In the genomic region with DNA sequence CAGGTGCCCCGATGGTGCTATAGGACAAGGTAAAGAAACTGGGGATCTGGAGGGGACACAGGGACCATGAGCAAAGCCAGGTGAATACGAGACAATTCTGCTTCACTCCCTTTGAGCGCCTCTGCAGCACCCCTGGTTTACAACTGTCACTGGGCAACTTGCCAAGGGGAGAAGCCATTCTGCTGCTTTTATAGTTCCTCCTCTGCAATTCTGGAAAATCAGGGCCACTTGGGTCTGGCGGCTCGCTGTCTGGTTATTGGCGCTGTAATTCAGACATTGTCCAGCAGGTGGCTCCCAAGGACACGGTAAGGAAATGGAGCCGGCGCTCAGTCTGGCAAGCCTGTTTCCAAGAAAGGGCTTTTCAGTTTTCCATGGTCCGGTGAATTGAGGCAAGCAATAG, we compare ENCODE assay signal across 8 mouse cellular contexts. TPM values are rescaled to one million over a fixed set of nuclear protein-coding genes. Genes with fewer than 3 reads are reported as not detected.
DNase-seq lines count a peak whose midpoint lies in the region; ATAC-seq and TF ChIP-seq lines count a peak whose summit lies in the region.
"Had no signal": no experiment of that assay in that cellular context is flagged by ENCODE, and none has a peak within 500 bp of the region (broad histone marks: within the 10 kb centered on the region; RNA-seq: fewer than 3 reads in every experiment).

No protein-coding gene starts in this region.

- no peak overlapping the region for H3K4me2 ChIP-seq in embryonic facial prominence, embryonic 14.5 days (ENCODE audit: low read depth, low read length)
- no peak overlapping the region for H3K4me2 ChIP-seq in hindbrain, embryonic 14.5 days (replicated peaks)
- H3K4me2 ChIP-seq: midbrain, embryonic 12.5 days had no signal

- H3K4me3 ChIP-seq in embryonic facial prominence, embryonic 14.5 days (ENCODE audit: low read depth, low read length), result no peak overlapping the region
- H3K4me3 ChIP-seq in hindbrain, embryonic 14.5 days (replicated peaks; ENCODE audit: low read length), result no peak overlapping the region
- H3K4me3 ChIP-seq in spleen, adult 2 months (ENCODE audit: extremely low read depth, insufficient read depth, insufficient read length), result no peak overlapping the region
- H3K4me3 ChIP-seq: midbrain, embryonic 12.5 days had no signal

- H3K9me3 ChIP-seq in embryonic facial prominence, embryonic 14.5 days (ENCODE audit: control insufficient read depth, low read length), result no peaks in the 10 kb centered on the region
- no peaks in the 10 kb centered on the region for H3K9me3 ChIP-seq in hindbrain, embryonic 14.5 days (ENCODE audit: control insufficient read depth, low read length)
- H3K9me3 ChIP-seq: midbrain, embryonic 12.5 days had no signal

- TF ChIP-seq CTCF in spleen, adult 2 months (IDR thresholded peaks at IDR 0.05; ENCODE audit: extremely low read depth, insufficient read depth, insufficient read length, insufficient replicate concordance), result peak; percentile 92; the same call in 1 of the 2 replicates

- H3K36me3 ChIP-seq in embryonic facial prominence, embryonic 14.5 days (ENCODE audit: control insufficient read depth, insufficient read depth, low read length), result no peaks in the 10 kb centered on the region
- no peaks in the 10 kb centered on the region for H3K36me3 ChIP-seq in hindbrain, embryonic 14.5 days (replicated peaks; ENCODE audit: control insufficient read depth, insufficient read depth)
- no peaks in the 10 kb centered on the region for H3K36me3 ChIP-seq in spleen, adult 2 months (ENCODE audit: control insufficient read depth, insufficient read depth, low read length)
- H3K36me3 ChIP-seq: midbrain, embryonic 12.5 days had no signal

- H3K4me1 ChIP-seq in embryonic facial prominence, embryonic 14.5 days (ENCODE audit: control insufficient read depth, insufficient read depth, low read length), result peaks cover 13% of the 10 kb centered on the region
- peaks cover 23% of the 10 kb centered on the region for H3K4me1 ChIP-seq in hindbrain, embryonic 14.5 days (replicated peaks; ENCODE audit: control insufficient read depth, insufficient read depth, low read length)
- no peaks in the 10 kb centered on the region for H3K4me1 ChIP-seq in spleen, adult 2 months (ENCODE audit: control insufficient read depth, insufficient read depth, insufficient read length)

- H3K9ac ChIP-seq in embryonic facial prominence, embryonic 14.5 days (ENCODE audit: low read depth, low read length), result no peak overlapping the region
- H3K9ac ChIP-seq in hindbrain, embryonic 14.5 days, result no peak overlapping the region
- H3K9ac ChIP-seq: midbrain, embryonic 12.5 days had no signal

- peak; percentile 50 for ATAC-seq in embryonic facial prominence, embryonic 14.5 days (ENCODE audit: low read depth)
- ATAC-seq in hindbrain, embryonic 14.5 days (ENCODE audit: low FRiP score), result no peak
- ATAC-seq in megakaryocyte-erythroid progenitor cell, adult 5-6 weeks (replicated peaks; ENCODE audit: low FRiP score, low TSS enrichment, poor library complexity, severe bottlenecking), result peak; percentile 70

- peak; percentile 79 for DNase-seq in ES-CJ7 (ENCODE audit: low read depth, low spot score)
- DNase-seq in adrenal gland, postnatal 25 days, result peak; percentile 88
- DNase-seq in embryonic facial prominence, embryonic 14.5 days (ENCODE audit: low spot score), result peak; percentile 88
- DNase-seq in hindbrain, embryonic 14.5 days (ENCODE audit: low spot score), result peak; percentile 96
- DNase-seq in left cerebral cortex, adult 11 months (ENCODE audit: low spot score), result peak; percentile 80
- peak; percentile 43 to 75 for DNase-seq in spleen, adult 2 months (ENCODE audit: low read depth in 1 of 2, low spot score in 2 of 2)

- TF ChIP-seq POLR2A in spleen, adult 2 months (IDR thresholded peaks at IDR 0.05; ENCODE audit: low read depth, low read length), result no peak

- H3K27me3 ChIP-seq in embryonic facial prominence, embryonic 14.5 days (replicated peaks; ENCODE audit: control insufficient read depth, insufficient read depth, low read length), result peaks cover 57% of the 10 kb centered on the region
- peaks cover 48% of the 10 kb centered on the region for H3K27me3 ChIP-seq in hindbrain, embryonic 14.5 days (ENCODE audit: control insufficient read depth, insufficient read depth, low read length)
- peaks cover 9% of the 10 kb centered on the region for H3K27me3 ChIP-seq in spleen, adult 2 months (ENCODE audit: control insufficient read depth, insufficient read depth, low read length)

- no peak overlapping the region for H3K27ac ChIP-seq in embryonic facial prominence, embryonic 14.5 days (replicated peaks; ENCODE audit: low read depth, low read length)
- no peak overlapping the region for H3K27ac ChIP-seq in hindbrain, embryonic 14.5 days
- no peak overlapping the region for H3K27ac ChIP-seq in spleen, adult 2 months (ENCODE audit: insufficient read depth, low read length)
- H3K27ac ChIP-seq: midbrain, embryonic 12.5 days had no signal

- WGBS in embryonic facial prominence, embryonic 14.5 days, result 10% methylated on average over 10 of the region's 10 CpGs
- 11% methylated on average over 10 of the region's 10 CpGs for WGBS in hindbrain, embryonic 14.5 days
- WGBS in spleen, adult 2 months, result 9% methylated on average over 10 of the region's 10 CpGs

RNA-seq across cellular contexts. Expression of a gene that starts 26.5 kb away (rescaled TPM):
- 127 and 149 TPM in 2 replicates for total RNA-seq in adrenal gland, postnatal 25 days (2021)
- polyA plus RNA-seq in embryonic facial prominence, embryonic 14.5 days (2014; fragmentation: Nextera tagmentation; extraction: Ambion mirVana), result 14.1 and 14.7 TPM in 2 replicates
- 3.1 and 3.2 TPM in 2 replicates for polyA plus RNA-seq in hindbrain, embryonic 14.5 days (2014; fragmentation: Nextera tagmentation; extraction: Ambion mirVana)
- total RNA-seq in megakaryocyte-erythroid progenitor cell, adult 5-6 weeks (2014; fragmentation: Nextera tagmentation), result 12.9 and 16.8 TPM in 2 replicates
- total RNA-seq in megakaryocyte-erythroid progenitor cell, adult 5-6 weeks (2017), result 9.8 and 11.9 TPM in 2 replicates
- polyA plus RNA-seq in spleen, adult 2 months (2012; rRNA removed), result 36.1 and 45.6 TPM in 2 replicates

RNA-seq across cellular contexts. Expression of a gene that starts 51.9 kb away (rescaled TPM):
- total RNA-seq in adrenal gland, postnatal 25 days (2021), result 1.1 and 1.7 TPM in 2 replicates
- polyA plus RNA-seq in embryonic facial prominence, embryonic 14.5 days (2014; fragmentation: Nextera tagmentation; extraction: Ambion mirVana), result 0.50 and 0.58 TPM in 2 replicates
- polyA plus RNA-seq in hindbrain, embryonic 14.5 days (2014; fragmentation: Nextera tagmentation; extraction: Ambion mirVana), result 0.33 and 0.39 TPM in 2 replicates
- 0.33 and 1.0 TPM in 2 replicates for total RNA-seq in megakaryocyte-erythroid progenitor cell, adult 5-6 weeks (2014; fragmentation: Nextera tagmentation)
- 0.33 and 0.99 TPM in 2 replicates for total RNA-seq in megakaryocyte-erythroid progenitor cell, adult 5-6 weeks (2017)
- 4.2 and 5.8 TPM in 2 replicates for polyA plus RNA-seq in spleen, adult 2 months (2012; rRNA removed)
